Mouse (Mus musculus) lung, adult 2 months (tissue): Measurements from ENCODE around the gene Terf2. TPM values are rescaled to one million over a fixed set of nuclear protein-coding genes. Genes with fewer than 3 reads are reported as not detected.

Experiments used
- DNase-seq: peaks from one replicate; pipeline ENCODE4 v3.0.0; 2022
- H3K4me1 ChIP-seq: fragments of 200-500 bp; 2 replicates; pipeline ENCODE4 v1.6.1; 2011; ENCODE audit warnings: low read length; ENCODE audit not compliant: control insufficient read depth, insufficient read depth
- H3K4me3 ChIP-seq: fragments of 200-500 bp; replicated peaks from 2 replicates; pipeline ENCODE3; 2011; ENCODE audit warnings: low read depth, mild to moderate bottlenecking, control low read depth, low read length; ENCODE audit errors: extremely low read depth
- CTCF ChIP-seq: fragments of 200-500 bp; IDR thresholded peaks from 2 replicates; pipeline ENCODE4 v1.5.1; 2011; ENCODE audit warnings: mild to moderate bottlenecking, low read length, control low read depth; ENCODE audit not compliant: insufficient read depth
- POLR2A ChIP-seq: fragments of 200-500 bp; IDR thresholded peaks from 2 replicates; pipeline ENCODE4 v1.6.1; 2011; ENCODE audit warnings: low read depth, mild to moderate bottlenecking, control low read depth, low read length, borderline replicate concordance; ENCODE audit errors: extremely low read depth
- WGBS: fragments of 180-500 bp; shearing (Covaris S2); methylation state at CpG from one replicate; pipeline ENCODE4 v1.1.7; 2018; 5-methylcytosine and 5-hydroxymethylcytosine counted together
- polyA plus RNA-seq: library from polyadenylated mRNA; depleted of rRNA; stranded (reverse); fragments of >200 nt; gene quantifications from 2 replicates; pipeline ENCODE4 v1.2.3, GENCODE M21; 2012

The Terf2 gene
- polyA plus RNA-seq, 1 experiment, result 13.5 TPM

DNA sequence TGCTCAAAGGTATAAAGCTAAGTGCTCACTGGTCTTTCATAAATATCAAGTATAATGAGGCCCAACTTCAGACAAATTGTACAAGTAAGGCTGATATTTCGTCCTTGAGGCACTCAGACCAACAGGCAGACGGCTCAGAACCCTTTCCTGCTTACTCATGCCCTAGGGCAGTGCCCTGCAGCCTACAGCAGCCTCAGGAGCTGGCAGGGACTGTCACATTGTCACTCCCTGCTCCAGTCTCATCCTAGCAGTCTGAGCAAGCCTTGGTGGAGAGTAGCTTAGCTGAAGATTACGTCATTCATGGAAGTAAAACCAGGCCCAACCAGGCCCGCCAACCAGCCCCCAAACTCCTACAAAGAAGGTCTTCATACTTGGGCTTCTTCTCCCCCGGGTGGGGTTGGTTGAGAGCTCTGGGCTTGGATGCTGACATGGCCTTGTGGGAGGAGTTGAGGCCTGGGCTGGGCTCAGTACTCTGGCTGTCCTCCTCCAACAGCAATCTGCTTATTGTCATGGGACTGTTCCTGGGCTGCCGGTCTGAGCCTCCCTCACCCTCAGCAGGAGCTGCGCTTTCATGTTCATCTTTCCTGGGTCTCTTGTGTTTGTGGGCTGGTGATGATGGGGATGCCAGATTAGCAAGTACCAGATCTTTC lies 20.0 kb downstream of the Terf2 start:
- Histone ChIP-seq H3K4me1 (no peaks in the 10 kb centered on the region), H3K4me3 (no peak overlapping the region)
- TF ChIP-seq CTCF (no peak), POLR2A (no peak)
- 85% methylated on average over 7 of the region's 7 CpGs for WGBS
- no peak for DNase-seq

DNA sequence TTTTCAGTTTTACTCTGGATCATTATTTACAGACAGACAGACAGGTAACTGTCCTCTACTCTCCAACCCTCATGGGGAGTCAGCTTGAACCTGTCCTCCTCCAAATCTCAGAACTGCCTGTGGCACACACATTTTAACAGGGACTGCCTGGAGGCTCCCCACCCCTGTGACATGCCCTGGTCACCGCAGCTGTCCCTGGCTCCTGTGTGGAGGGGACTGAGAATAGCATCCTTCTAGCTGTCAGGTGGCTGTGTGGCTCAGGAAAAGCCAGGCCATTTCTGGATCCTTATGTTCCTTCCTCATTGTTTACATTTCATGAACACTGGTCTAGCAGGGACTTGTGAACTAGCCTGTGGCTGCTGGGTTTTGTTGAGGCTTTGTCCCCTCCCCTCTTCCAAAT lies 22.2 kb downstream of the Terf2 start:
- Histone ChIP-seq H3K4me1 (no peaks in the 10 kb centered on the region), H3K4me3 (no peak overlapping the region)
- TF ChIP-seq CTCF, result no peak
- no peak for TF ChIP-seq POLR2A
- 85% methylated on average over 1 of the region's 1 CpGs for WGBS
- DNase-seq, result no peak

DNA sequence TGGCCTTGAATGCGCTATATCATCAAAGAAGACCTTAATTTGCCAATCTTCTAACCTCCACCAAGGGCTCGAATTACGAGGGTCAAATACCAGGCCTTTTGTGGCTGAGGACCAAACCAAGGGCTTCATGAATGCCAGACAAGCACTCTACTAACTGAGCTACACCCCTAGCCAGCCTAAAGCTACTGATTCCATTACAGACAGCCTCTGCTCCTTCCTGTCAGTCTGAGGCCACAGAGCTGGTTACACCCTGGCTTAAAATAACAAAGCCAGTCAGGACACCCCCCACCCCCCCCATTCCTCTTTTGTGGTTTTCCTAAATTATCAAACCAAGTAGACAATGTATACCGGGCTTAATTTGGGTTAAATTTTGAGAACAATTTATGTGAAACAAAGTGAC lies 22.6 kb downstream of the Terf2 start:
- Histone ChIP-seq H3K4me1 (no peaks in the 10 kb centered on the region), H3K4me3 (no peak overlapping the region)
- 79% methylated on average over 4 of the region's 4 CpGs for WGBS
- TF ChIP-seq POLR2A (no peak), CTCF (no peak)
- DNase-seq, result no peak

DNA sequence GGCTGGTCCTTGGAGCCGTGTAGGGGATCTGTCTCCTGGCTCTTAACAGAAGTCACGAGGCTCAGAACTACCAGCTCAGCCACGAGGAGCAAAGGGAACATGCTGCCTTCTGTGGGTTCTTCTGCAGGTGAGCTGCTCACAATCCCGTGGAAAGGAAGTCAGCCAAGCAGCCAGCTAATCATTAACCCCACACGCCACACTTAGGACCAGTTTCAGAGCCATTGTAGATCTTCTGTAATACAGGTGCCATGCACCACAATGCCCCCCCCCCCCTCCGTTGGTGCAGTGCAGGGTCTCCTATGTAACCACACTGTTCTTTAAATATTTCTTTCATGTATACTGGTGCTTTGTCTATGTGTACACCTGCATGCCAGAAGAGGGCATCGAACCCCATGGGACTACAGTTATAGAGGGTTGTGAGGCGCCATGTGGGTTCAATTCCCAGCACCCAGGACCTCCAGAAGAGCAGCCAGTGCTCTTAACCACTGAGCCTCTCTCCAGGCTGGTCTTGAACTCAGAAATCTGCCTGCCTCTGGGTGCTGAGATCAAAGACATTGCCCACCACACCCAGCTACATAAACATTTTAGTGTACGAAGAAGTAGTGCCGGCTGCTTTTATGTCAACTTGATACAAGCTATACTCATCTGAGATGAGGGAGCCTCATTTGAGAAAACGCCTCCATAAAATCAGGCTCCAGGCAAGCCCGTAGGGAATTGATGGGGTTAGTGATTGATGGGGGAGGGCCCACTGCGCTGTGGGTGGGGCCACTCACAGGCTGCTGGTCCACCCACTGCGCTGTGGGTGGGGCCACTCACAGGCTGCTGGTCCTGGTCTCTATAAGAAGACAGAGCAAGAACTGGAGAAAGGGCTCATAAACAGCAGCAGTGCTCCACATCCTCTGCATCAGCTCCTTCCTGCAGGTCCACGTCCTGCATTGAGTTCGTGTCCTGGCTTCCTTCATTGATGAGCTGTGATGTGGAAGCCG lies 30.5 kb downstream of the Terf2 start, which contains the start of gene Tmed6:
Tmed6 (minus strand) TSS at position 134 of the 986 bp plus-strand sequence.
- TF ChIP-seq CTCF (no peak), POLR2A (no peak)
- peak; percentile 35 for DNase-seq
- no peaks in the 10 kb centered on the region for H3K4me1 ChIP-seq
- WGBS, result 46% methylated on average over 17 of the region's 17 CpGs
- no peak within 1 kb of the TSS for H3K4me3 ChIP-seq

DNA sequence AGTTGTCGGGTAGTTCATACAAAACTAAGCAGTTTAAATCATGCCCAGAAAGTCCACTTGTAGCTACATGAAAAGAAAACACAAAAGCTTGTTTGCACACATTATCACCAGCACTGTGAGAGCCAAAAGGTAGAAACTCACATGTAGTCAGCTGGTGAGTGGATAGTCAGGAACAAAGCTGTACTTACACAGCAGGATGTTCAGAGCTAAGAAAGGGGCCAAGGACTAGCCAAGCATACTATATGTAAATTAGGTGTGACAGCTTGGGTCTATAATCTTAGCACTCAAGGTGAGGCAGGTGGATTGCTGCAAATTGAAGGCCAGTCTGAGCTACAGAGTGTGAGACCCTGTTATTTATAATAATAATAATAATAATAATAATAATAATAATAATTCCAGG lies 33.7 kb downstream of the Terf2 start:
- Histone ChIP-seq H3K4me3 (no peak overlapping the region), H3K4me1 (no peaks in the 10 kb centered on the region; the same call in 1 of the 2 replicates)
- TF ChIP-seq CTCF (no peak), POLR2A (no peak)
- WGBS, result 72% methylated on average over 1 of the region's 1 CpGs
- no peak for DNase-seq

DNA sequence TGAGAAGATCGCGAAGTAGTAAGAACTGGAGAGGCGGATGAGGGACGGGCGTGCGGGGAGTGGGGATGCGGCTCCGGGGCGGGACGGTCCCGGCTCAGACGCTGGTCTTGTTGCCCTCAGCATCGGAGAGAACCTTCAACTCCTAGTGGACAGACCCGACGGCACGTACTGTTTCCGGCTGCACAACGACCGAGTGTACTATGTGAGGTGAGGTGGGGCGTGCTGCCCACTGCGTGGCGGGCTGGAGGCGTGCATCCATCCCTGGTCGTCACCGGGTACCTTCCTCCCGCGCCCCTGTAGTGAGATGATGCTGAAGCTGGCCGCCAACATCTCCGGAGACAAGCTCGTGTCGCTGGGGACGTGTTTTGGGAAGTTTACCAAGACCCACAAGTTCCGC lies 39.4 kb downstream of the Terf2 start:
- H3K4me3 ChIP-seq, result peak overlapping the region; percentile 74
- WGBS, result under 1% methylated on average over 33 of the region's 33 CpGs
- no peak for DNase-seq
- H3K4me1 ChIP-seq, result peaks cover 7% of the 10 kb centered on the region
- TF ChIP-seq CTCF, result no peak
- TF ChIP-seq POLR2A, result no peak

DNA sequence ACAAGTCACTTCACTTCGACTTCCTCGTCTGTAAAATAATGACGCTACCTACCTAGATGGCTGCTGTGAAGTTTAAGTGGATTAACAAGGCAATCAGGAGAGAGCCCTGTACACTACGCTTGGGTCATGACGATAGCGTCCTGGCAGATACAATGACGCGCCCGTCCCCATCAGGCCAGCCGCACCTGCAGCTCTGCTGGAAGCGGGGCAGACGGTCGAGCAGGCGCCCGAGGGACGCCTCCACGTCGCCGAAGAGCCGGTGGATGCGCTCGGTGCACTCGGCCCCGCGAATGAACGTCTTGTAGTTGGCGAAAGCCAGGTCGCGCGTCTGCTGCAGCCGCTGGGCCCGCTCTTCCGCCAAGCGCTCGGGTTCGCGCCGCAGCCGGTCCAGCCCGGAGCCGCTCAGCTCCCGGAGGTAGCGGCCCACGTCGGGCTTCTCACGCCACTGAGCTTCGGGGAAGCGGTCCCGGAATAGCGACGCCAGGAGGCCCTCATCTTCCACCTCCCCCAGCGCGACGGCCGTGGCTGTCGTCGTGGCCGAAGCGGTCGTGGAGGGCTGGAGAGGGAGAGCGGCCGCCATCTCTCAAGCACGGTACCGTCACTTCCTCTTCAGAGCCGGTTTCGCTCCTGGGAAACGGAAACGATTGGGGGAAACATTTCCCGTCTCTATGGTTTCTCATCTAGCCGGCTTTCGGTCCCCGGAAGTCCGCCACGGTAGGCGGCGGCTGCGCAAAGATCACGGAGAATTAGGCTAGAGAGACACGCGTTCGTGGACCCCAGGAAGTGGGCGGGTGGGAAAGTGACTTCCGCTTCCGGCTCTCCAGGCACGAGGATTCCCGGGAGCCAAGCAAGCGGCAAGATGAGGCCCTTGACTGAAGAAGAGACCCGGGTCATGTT lies 40.0 kb downstream of the Terf2 start, which contains the start of the genes Cog8 and Nip7:
Cog8 (minus strand) TSS at position 614 of the 897 bp plus-strand sequence.
Nip7 (plus strand) TSS at position 802 of the 897 bp plus-strand sequence.
- under 1% methylated on average over 88 of the region's 88 CpGs for WGBS
- DNase-seq, result peak; percentile 92
- H3K4me1 ChIP-seq, result peaks cover 7% of the 10 kb centered on the region
- TF ChIP-seq CTCF (no peak), POLR2A (peak; percentile 79)
- peak within 1 kb of the TSS; percentile 95 for H3K4me3 ChIP-seq

DNA sequence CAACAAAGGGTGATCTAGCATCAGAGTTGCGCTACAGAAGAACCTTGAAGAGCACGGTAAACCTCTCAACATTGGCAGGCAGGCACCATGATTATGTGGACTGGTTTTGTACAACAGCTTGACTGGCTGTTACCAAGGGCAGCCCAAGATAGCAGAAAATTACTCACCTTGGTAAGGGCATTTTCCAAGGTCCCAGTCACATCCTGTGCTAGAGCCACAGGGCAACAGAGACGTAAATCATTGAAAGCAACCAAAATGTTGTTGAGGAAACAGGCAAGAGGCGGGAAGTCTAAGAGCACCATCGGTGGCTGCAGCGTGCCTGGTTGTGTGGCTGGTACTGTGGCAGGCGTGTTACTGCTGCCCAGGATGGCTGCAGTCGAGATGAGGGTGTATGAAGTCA lies 44.3 kb downstream of the Terf2 start:
- DNase-seq, result no peak
- Histone ChIP-seq H3K4me1 (peaks cover 4% of the 10 kb centered on the region; the same call in 1 of the 2 replicates), H3K4me3 (no peak overlapping the region)
- TF ChIP-seq CTCF, result no peak
- TF ChIP-seq POLR2A, result no peak
- 95% methylated on average over 8 of the region's 8 CpGs for WGBS

DNA sequence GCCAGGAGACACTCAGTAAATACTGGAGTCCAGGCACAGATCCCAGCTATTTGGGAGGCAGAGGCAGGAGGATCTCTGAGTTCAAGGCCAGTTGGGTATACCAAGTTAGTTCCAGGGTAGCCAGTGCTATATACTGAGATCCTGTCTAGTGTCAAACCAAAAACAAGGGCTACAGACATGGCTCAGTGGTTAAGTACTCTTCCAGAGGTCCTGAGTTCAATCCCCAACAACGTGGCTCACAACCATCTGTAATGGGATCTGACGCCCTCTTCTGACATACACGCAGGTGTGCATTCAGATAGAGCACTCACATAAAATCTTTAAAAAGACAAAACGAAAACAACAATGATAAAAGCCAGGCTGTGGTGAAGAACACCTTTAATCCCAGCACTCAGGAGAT lies 46.9 kb downstream of the Terf2 start:
- H3K4me1 ChIP-seq, result peaks cover 3% of the 10 kb centered on the region; the same call in 1 of the 2 replicates

More for the DNA sequence above, 46.9 kb downstream of the Terf2 start:
- 93% methylated on average over 4 of the region's 4 CpGs for WGBS
- no peak for DNase-seq
- H3K4me3 ChIP-seq, result no peak overlapping the region
- TF ChIP-seq POLR2A (no peak), CTCF (no peak)
